Mouse (Mus musculus) bone marrow macrophage, adult 2 months (primary cell): ENCODE results near the gene Gm20683.

ENCODE experiments used
- CTCF ChIP-seq: IDR thresholded peaks from 2 replicates; pipeline ENCODE4 v1.5.1; 2012; ENCODE audit warnings: low read depth, mild to moderate bottlenecking, low read length, moderate library complexity
- POLR2A ChIP-seq: IDR thresholded peaks from 2 replicates; pipeline ENCODE4 v1.6.1; 2012; ENCODE audit warnings: mild to moderate bottlenecking, low read depth, low read length, borderline replicate concordance

GRCm38 (mm10) chr17:25824362-25825142 lies 17.0 kb downstream of the Gm20683 start:
- TF ChIP-seq CTCF = no peak
- no peak for TF ChIP-seq POLR2A
